Mouse (Mus musculus): ENCODE measurements at regions not wholly inside any gene's neighbourhood (a gene's known extent, or its start where the extent isn't known, plus 50 kb on each side); places are given as distances from the start of the nearest gene placed in this dataset.

DNA sequence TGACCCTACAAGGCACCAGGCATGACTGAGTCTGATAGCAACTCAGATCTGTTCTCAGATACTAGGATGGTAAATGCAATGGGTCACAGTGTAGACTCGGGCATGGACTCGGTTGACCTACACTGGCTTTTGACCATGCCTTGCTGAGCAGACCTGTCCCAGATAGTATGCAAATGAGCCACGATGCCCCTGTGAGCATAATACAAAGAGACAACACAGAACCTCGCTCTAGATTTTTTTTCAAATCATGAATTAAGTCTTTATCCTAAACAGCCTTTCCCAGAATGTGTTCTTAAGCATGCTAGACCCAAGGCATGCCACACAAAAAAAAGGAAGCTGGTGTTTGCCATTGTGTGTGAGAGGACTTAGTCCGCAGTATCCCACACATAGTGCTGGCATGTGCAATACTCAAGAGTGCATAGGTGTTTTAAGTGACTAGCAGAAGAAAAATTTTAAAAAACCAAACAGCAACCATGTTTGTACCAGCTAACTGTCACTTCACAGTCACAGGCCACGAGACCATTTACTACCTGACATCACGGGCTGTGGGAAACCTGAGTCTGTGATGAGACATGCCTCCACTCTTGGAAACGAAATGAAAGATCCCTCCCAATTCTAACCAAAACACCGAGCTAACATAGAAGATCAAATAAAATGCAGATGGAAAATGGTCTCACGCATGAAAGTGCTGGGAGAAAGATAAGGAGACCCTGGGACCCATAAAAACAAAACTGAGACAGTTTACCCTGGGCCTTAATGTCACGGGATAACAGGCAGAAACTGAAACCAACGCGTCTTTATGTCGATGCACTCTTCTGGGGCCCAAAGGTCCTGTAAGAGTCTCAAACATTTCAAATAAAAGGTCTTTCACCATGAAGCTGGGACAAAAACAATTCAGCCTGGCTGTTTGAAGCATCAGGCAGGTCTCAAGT, 95.2 kb downstream of the Fasl start:
- TF ChIP-seq CTCF (conservative IDR thresholded peaks at IDR 0.05; ENCODE audit: low read length), result no peak
- TF ChIP-seq POU5F1 (IDR thresholded peaks at IDR 0.05; ENCODE audit: borderline replicate concordance, low read length), result no peak

Measured in E14TG2a.4 (cell line).